Mouse (Mus musculus) olfactory bulb, adult 2 months (tissue): ENCODE measurements around the gene Elob.

Experiments used
- CTCF ChIP-seq: fragments of 200-500 bp; IDR thresholded peaks from 2 replicates; pipeline ENCODE4 v1.5.1; 2012; ENCODE audit warnings: low read depth, mild to moderate bottlenecking, low read length, moderate library complexity; ENCODE audit not compliant: insufficient read depth
- POLR2A ChIP-seq: fragments of 200-500 bp; IDR thresholded peaks from 2 replicates; pipeline ENCODE4 v1.6.1; 2012; ENCODE audit warnings: mild to moderate bottlenecking, low read depth, low read length, moderate library complexity; ENCODE audit not compliant: insufficient read depth

DNA sequence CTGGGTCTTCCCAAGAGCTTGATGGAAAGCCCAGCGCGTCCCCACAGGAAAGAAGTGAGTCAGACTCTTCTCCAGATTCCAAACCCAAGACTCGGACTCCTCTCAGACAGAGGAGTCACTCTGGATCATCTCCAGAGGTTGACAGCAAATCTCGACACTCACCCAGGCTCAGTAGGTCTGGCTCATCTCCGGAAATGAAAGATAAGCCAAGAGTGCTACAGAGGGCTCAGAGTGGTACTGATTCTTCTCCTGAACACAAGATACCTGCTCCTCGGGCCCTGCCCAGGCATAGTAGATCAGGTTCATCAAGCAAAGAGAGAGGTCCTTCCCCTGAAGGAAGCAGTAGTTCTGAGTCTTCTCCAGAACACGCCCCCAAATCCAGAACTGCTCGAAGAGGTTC lies 10.4 kb downstream of the Elob start:
- TF ChIP-seq POLR2A (no peak), CTCF (no peak)
